Mouse (Mus musculus): ENCODE data around the gene Mctp2. TPM values are rescaled to one million over a fixed set of nuclear protein-coding genes. Genes with fewer than 3 reads are reported as not detected.

The Mctp2 gene
- polyA plus RNA-seq, 1 experiment: 7.1 TPM

DNA sequence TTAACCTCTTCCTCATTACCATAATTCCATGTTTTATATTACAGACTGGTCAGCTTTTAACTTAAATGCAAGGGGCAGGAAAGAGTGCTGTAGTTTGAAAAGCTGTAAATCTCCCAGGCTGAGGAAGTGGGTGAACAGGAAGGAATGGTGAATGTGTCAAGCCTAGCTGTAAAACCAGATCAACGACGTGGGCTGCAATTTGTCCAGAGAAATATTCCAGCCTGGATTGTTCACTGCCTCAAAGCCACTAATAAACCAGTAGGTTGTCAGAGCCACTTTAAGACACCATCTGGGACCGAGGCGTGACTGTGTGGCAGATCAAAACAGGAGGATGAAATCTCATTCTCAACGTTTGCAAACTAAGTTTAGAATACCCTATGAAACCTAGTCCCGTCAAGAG, 99.6 kb downstream of the Mctp2 start:
- no peak overlapping the region for H3K27ac ChIP-seq (ENCODE audit: control insufficient read depth, insufficient read depth, low read depth, low read length, poor library complexity)
- 23% methylated on average over 6 of the region's 6 CpGs for WGBS
- TF ChIP-seq POLR2A (IDR thresholded peaks at IDR 0.05; ENCODE audit: borderline replicate concordance, control insufficient read depth, low read depth, low read length): no peak
- TF ChIP-seq CTCF (IDR thresholded peaks at IDR 0.05; ENCODE audit: control insufficient read depth, insufficient read depth, low read length): no peak
- H3K4me3 ChIP-seq (replicated peaks; ENCODE audit: control insufficient read depth, low read depth, low read length): no peak overlapping the region
- H3K4me1 ChIP-seq (ENCODE audit: control insufficient read depth, insufficient read depth, low read length): no peaks in the 10 kb centered on the region

- TF ChIP-seq CTCF (IDR thresholded peaks at IDR 0.05; ENCODE audit: control insufficient read depth, insufficient read depth, low read length) (no peak), POLR2A (IDR thresholded peaks at IDR 0.05; ENCODE audit: borderline replicate concordance, control insufficient read depth, low read depth, low read length) (no peak)
- 74% methylated on average over 1 of the region's 1 CpGs for WGBS
- Histone ChIP-seq H3K27ac (ENCODE audit: control insufficient read depth, insufficient read depth, low read depth, low read length, poor library complexity) (no peak overlapping the region), H3K4me1 (ENCODE audit: control insufficient read depth, insufficient read depth, low read length) (no peaks in the 10 kb centered on the region), H3K4me3 (replicated peaks; ENCODE audit: control insufficient read depth, low read depth, low read length) (no peak overlapping the region)
These were observed 110.7 kb downstream of the Mctp2 start for GRCm38 (mm10) chr7:72195709-72196108.

DNA sequence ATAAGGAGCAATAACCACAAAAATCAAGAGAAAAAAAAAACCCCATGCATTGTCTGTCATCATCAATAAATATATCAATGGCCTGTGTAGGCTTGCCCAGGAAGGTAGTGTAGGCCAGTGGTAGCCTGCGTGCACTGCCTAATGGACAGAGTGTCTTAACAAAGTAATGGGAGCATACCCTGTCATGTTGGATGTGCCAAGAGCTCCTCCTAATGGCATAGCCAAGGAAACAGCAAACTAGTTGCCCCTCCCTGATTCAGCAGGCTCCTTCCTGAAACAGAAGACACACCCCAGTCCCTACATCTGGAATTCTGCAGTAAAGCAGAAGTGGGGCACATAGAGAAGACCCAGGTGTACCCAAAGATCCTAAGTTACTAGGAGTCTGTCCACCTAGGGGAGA, 113.1 kb downstream of the Mctp2 start:
- Histone ChIP-seq H3K4me3 (replicated peaks; ENCODE audit: control insufficient read depth, low read depth, low read length) (no peak overlapping the region), H3K27ac (ENCODE audit: control insufficient read depth, insufficient read depth, low read depth, low read length, poor library complexity) (no peak overlapping the region)
- 85% methylated on average over 1 of the region's 1 CpGs for WGBS

GRCm38 (mm10) chr7:72181651-72182050, 124.8 kb downstream of the Mctp2 start:
- Histone ChIP-seq H3K4me1 (ENCODE audit: control insufficient read depth, insufficient read depth, low read length) (no peaks in the 10 kb centered on the region), H3K27ac (ENCODE audit: control insufficient read depth, insufficient read depth, low read depth, low read length, poor library complexity) (no peak overlapping the region), H3K4me3 (replicated peaks; ENCODE audit: control insufficient read depth, low read depth, low read length) (no peak overlapping the region)
- 79% methylated on average over 5 of the region's 5 CpGs for WGBS
- no peak for TF ChIP-seq CTCF (IDR thresholded peaks at IDR 0.05; ENCODE audit: control insufficient read depth, insufficient read depth, low read length)

More for the DNA sequence above, 113.1 kb downstream of the Mctp2 start:
- H3K4me1 ChIP-seq (ENCODE audit: control insufficient read depth, insufficient read depth, low read length): no peaks in the 10 kb centered on the region
- TF ChIP-seq CTCF (IDR thresholded peaks at IDR 0.05; ENCODE audit: control insufficient read depth, insufficient read depth, low read length) (no peak), POLR2A (IDR thresholded peaks at IDR 0.05; ENCODE audit: borderline replicate concordance, control insufficient read depth, low read depth, low read length) (no peak)

DNA sequence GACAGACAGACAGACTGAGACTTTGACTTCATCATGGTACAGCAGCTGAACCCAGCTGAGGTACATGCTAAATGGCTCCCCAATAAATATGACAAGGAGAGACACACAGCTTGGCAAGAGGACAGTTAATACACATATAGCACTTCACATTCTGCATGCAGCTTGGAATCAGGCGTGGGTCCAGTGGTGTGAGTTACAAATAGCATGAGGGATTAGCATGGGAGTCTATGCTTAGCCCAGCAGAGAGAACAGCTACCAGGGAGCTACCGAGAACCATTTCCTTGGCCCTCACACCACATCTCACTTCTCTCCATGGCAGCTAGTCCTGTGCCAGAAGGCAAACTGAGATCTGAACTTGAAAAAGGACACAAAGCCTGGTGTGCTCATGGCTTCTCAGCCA, 137.1 kb downstream of the Mctp2 start:
- H3K27ac ChIP-seq (ENCODE audit: control insufficient read depth, insufficient read depth, low read depth, low read length, poor library complexity): no peak overlapping the region
- no peaks in the 10 kb centered on the region for H3K4me1 ChIP-seq (ENCODE audit: control insufficient read depth, insufficient read depth, low read length)
- 82% methylated on average over 2 of the region's 2 CpGs for WGBS
- no peak overlapping the region for H3K4me3 ChIP-seq (replicated peaks; ENCODE audit: control insufficient read depth, low read depth, low read length)
- TF ChIP-seq CTCF (IDR thresholded peaks at IDR 0.05; ENCODE audit: control insufficient read depth, insufficient read depth, low read length) (no peak), POLR2A (IDR thresholded peaks at IDR 0.05; ENCODE audit: borderline replicate concordance, control insufficient read depth, low read depth, low read length) (no peak)

GRCm38 (mm10) chr7:72165726-72166701, 140.4 kb downstream of the Mctp2 start:
- WGBS: 49% methylated on average over 13 of the region's 13 CpGs

DNA sequence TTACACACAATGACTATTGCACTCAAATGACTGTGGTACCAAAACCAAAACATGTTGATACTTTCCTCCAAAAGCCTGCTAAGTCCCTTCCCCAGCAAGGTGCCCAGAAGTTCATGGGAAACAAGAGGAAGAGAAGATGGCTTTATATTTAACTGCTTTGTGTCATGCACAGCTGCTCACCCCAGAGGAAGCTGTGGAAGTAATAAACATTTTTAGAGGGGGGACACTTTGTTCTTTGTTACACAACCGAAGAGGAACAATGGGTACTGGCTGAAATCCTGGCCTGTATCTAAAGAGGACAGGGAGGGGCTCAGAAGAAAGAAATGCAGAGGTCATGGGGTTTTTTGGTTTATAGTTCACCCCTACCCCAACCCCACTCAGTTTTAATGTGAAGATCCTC, 144.2 kb downstream of the Mctp2 start:
- H3K27ac ChIP-seq (ENCODE audit: control insufficient read depth, insufficient read depth, low read depth, low read length, poor library complexity): no peak overlapping the region
- 6% methylated on average over 1 of the region's 1 CpGs for WGBS
- TF ChIP-seq POLR2A (IDR thresholded peaks at IDR 0.05; ENCODE audit: borderline replicate concordance, control insufficient read depth, low read depth, low read length): no peak
- no peaks in the 10 kb centered on the region for H3K4me1 ChIP-seq (ENCODE audit: control insufficient read depth, insufficient read depth, low read length)
- no peak overlapping the region for H3K4me3 ChIP-seq (replicated peaks; ENCODE audit: control insufficient read depth, low read depth, low read length)

More at GRCm38 (mm10) chr7:72165726-72166701, 140.4 kb downstream of the Mctp2 start:
- Histone ChIP-seq H3K4me3 (replicated peaks; ENCODE audit: control insufficient read depth, low read depth, low read length) (no peak overlapping the region), H3K27ac (ENCODE audit: control insufficient read depth, insufficient read depth, low read depth, low read length, poor library complexity) (no peak overlapping the region), H3K4me1 (ENCODE audit: control insufficient read depth, insufficient read depth, low read length) (no peaks in the 10 kb centered on the region)
- no peak for TF ChIP-seq POLR2A (IDR thresholded peaks at IDR 0.05; ENCODE audit: borderline replicate concordance, control insufficient read depth, low read depth, low read length)
- no peak for TF ChIP-seq CTCF (IDR thresholded peaks at IDR 0.05; ENCODE audit: control insufficient read depth, insufficient read depth, low read length)

GRCm38 (mm10) chr7:72159513-72160063, 146.8 kb downstream of the Mctp2 start:
- Histone ChIP-seq H3K27ac (ENCODE audit: control insufficient read depth, insufficient read depth, low read depth, low read length, poor library complexity) (no peak overlapping the region), H3K4me3 (replicated peaks; ENCODE audit: control insufficient read depth, low read depth, low read length) (no peak overlapping the region), H3K4me1 (ENCODE audit: control insufficient read depth, insufficient read depth, low read length) (no peaks in the 10 kb centered on the region)
- TF ChIP-seq CTCF (IDR thresholded peaks at IDR 0.05; ENCODE audit: control insufficient read depth, insufficient read depth, low read length): no peak
- no peak for TF ChIP-seq POLR2A (IDR thresholded peaks at IDR 0.05; ENCODE audit: borderline replicate concordance, control insufficient read depth, low read depth, low read length)
- 47% methylated on average over 4 of the region's 4 CpGs for WGBS

Measured in bone marrow, adult 2 months (tissue).